Mouse (Mus musculus) heart, postnatal 0 days (tissue): ENCODE measurements around the gene Traf5. TPM values are rescaled to one million over a fixed set of nuclear protein-coding genes. Genes with fewer than 3 reads are reported as not detected.

ENCODE experiments used
- ATAC-seq: fragments of 200-750 bp; cut with Nextera tagmentation; 2 replicates; pipeline ENCODE4 v1.8.0; 2017; ENCODE audit warnings: low read depth, moderate number of reproducible peaks, moderate library complexity; ENCODE audit not compliant: insufficient read depth
- DNase-seq: peaks from one replicate; pipeline ENCODE4 v3.0.0-alpha.2; 2016; ENCODE audit warnings: low spot score
- H3K27ac ChIP-seq: fragments of 300-500 bp; sonication (generic); 2 replicates; pipeline ENCODE4 v1.5.1; 2014; ENCODE audit warnings: low read depth, mild to moderate bottlenecking
- H3K27me3 ChIP-seq: fragments of 300-500 bp; sonication (generic); 2 replicates; pipeline ENCODE4 v1.6.1; 2014; ENCODE audit warnings: low read length, mixed read lengths; ENCODE audit not compliant: control insufficient read depth, insufficient read depth
- H3K36me3 ChIP-seq: fragments of 300-500 bp; sonication (generic); replicated peaks from 2 replicates; pipeline ENCODE4 v1.6.1; 2014; ENCODE audit warnings: low read length, mixed read lengths; ENCODE audit not compliant: control insufficient read depth, insufficient read depth
- H3K4me1 ChIP-seq: fragments of 300-500 bp; sonication (generic); 2 replicates; pipeline ENCODE4 v1.6.1; 2014; ENCODE audit warnings: antibody characterized with exemption; ENCODE audit not compliant: control insufficient read depth, insufficient read depth
- H3K4me2 ChIP-seq: fragments of 300-500 bp; sonication (generic); 2 replicates; pipeline ENCODE4 v1.6.1; 2014; ENCODE audit warnings: low read depth, mild to moderate bottlenecking, low read length, moderate library complexity
- H3K4me3 ChIP-seq: fragments of 300-500 bp; sonication (generic); 2 replicates; pipeline ENCODE4 v1.5.1; 2014; ENCODE audit warnings: low read depth, low read length
- H3K9ac ChIP-seq: fragments of 300-500 bp; sonication (generic); replicated peaks from 2 replicates; pipeline ENCODE4 v1.6.1; 2014; ENCODE audit warnings: low read depth, low read length, mixed read lengths
- H3K9me3 ChIP-seq: fragments of 300-500 bp; sonication (generic); replicated peaks from 2 replicates; pipeline ENCODE4 v1.6.1; 2016; ENCODE audit warnings: low read length; ENCODE audit not compliant: control insufficient read depth
- CTCF ChIP-seq: IDR thresholded peaks from 2 replicates; pipeline ENCODE4 v1.5.1; 2016; ENCODE audit warnings: antibody characterized with exemption, control low read depth, low read depth
- EP300 ChIP-seq: IDR thresholded peaks from 2 replicates; pipeline ENCODE4 v1.6.1; 2016; ENCODE audit warnings: antibody characterized with exemption, low read depth
- WGBS: fragments of 180-500 bp; shearing (Covaris S2); extraction: QIAGEN DNeasy Blood & Tissue Kit; methylation state at CpG from one replicate; pipeline ENCODE4 v1.1.7; 2014; 5-methylcytosine and 5-hydroxymethylcytosine counted together
- polyA plus RNA-seq: library from polyadenylated mRNA; unstranded; fragments of >200 nt; fragmentation: Nextera tagmentation; extraction: Ambion mirVana; gene quantifications from 2 replicates; pipeline ENCODE4 v1.2.1, GENCODE M21; 2015
- total RNA-seq: library from RNA; depleted of rRNA; stranded (reverse); fragments of >200 nt; gene quantifications from 2 replicates; pipeline ENCODE4 v1.2.3, GENCODE M21; 2014; ENCODE audit warnings: low replicate concordance

Gene Traf5
- total and polyA plus RNA-seq, 2 experiments from 2014 or later: 5.7 to 14.7 TPM

DNA sequence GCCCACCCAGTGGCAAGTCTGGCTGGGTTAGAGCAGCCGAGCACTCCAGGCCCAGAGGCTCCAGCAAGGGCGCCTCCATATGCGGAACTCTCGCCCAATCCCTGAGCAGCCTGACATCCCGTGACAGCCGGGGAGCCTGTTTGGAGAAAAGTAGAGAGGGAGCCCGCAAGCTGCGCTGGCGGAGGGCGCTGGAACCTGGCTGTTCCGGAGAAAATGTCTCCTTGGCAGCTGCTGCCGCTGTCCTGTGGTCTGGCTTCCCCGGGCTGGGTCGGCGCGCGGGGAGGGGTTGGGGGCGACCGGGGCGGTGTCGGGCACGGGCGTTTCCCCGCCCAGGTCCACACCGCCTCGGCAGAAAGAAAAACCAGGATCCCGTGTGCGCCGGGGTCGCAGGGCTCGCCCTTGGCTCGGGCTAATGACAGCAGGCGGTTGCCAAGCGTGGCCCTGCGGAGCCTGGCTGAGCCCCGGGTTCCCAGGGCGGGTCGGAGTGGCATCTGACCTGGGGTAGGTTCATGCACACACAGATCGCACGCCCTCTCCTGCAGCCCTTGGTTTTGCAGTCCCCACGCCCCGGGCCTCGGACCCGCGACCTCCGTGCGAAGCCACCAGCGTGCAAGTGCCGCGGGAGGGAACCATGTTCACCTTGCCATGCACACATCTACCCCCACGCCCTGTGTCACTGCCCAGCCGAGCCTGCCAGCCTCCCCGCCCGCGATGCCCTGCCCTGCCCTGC lies 44.4 kb upstream of the Traf5 start:
- H3K4me1 ChIP-seq: peaks cover 15% of the 10 kb centered on the region; the same call in 1 of the 2 replicates
- DNase-seq (peak; percentile 88), ATAC-seq (peak; percentile 81)
- H3K9ac ChIP-seq: peak overlapping the region; percentile 74
- H3K4me2 ChIP-seq: peak overlapping the region; percentile 96
- TF ChIP-seq CTCF: no peak
- TF ChIP-seq EP300: no peak; the same call in 1 of the 2 replicates
- peak overlapping the region; percentile 71 for H3K4me3 ChIP-seq
- H3K9me3 ChIP-seq: no peaks in the 10 kb centered on the region
- under 1% methylated on average over 42 of the region's 55 CpGs for WGBS
- H3K36me3 ChIP-seq: peaks cover 18% of the 10 kb centered on the region; the same call in 1 of the 2 replicates
- no peaks in the 10 kb centered on the region for H3K27me3 ChIP-seq
- peak overlapping the region; percentile 99 for H3K27ac ChIP-seq

- WGBS: 91% methylated on average over 1 of the region's 1 CpGs
- no peak for DNase-seq
- Histone ChIP-seq H3K4me3 (no peak overlapping the region), H3K4me2 (no peak overlapping the region), H3K4me1 (no peaks in the 10 kb centered on the region), H3K27me3 (no peaks in the 10 kb centered on the region), H3K9ac (no peak overlapping the region), H3K36me3 (peaks cover 43% of the 10 kb centered on the region), H3K27ac (no peak overlapping the region), H3K9me3 (no peaks in the 10 kb centered on the region)
- ATAC-seq: no peak
- no peak for TF ChIP-seq CTCF
- no peak for TF ChIP-seq EP300
These were observed 37.8 kb upstream of the Traf5 start for GRCm38 (mm10) chr1:192130202-192130601.

GRCm38 (mm10) chr1:192128343-192128742 lies 36.0 kb upstream of the Traf5 start:
- H3K36me3 ChIP-seq: peaks cover 56% of the 10 kb centered on the region
- 85% methylated on average over 8 of the region's 8 CpGs for WGBS

GRCm38 (mm10) chr1:192125761-192126160 lies 33.4 kb upstream of the Traf5 start:
- TF ChIP-seq CTCF (no peak), EP300 (no peak)
- H3K4me2 ChIP-seq: no peak overlapping the region
- 94% methylated on average over 6 of the region's 6 CpGs for WGBS
- no peak for DNase-seq
- H3K36me3 ChIP-seq: peaks cover 64% of the 10 kb centered on the region
- no peaks in the 10 kb centered on the region for H3K9me3 ChIP-seq
- H3K4me1 ChIP-seq: peaks cover 12% of the 10 kb centered on the region
- H3K27me3 ChIP-seq: no peaks in the 10 kb centered on the region
- no peak overlapping the region for H3K4me3 ChIP-seq
- ATAC-seq: no peak
- no peak overlapping the region for H3K27ac ChIP-seq
- H3K9ac ChIP-seq: no peak overlapping the region

More at GRCm38 (mm10) chr1:192128343-192128742, 36.0 kb upstream of the Traf5 start:
- H3K27me3 ChIP-seq: no peaks in the 10 kb centered on the region
- no peak overlapping the region for H3K27ac ChIP-seq
- H3K9me3 ChIP-seq: no peaks in the 10 kb centered on the region
- no peak overlapping the region for H3K9ac ChIP-seq
- no peak for TF ChIP-seq CTCF
- TF ChIP-seq EP300: no peak
- DNase-seq (no peak), ATAC-seq (no peak)
- no peak overlapping the region for H3K4me3 ChIP-seq
- H3K4me2 ChIP-seq: no peak overlapping the region
- no peaks in the 10 kb centered on the region for H3K4me1 ChIP-seq

DNA sequence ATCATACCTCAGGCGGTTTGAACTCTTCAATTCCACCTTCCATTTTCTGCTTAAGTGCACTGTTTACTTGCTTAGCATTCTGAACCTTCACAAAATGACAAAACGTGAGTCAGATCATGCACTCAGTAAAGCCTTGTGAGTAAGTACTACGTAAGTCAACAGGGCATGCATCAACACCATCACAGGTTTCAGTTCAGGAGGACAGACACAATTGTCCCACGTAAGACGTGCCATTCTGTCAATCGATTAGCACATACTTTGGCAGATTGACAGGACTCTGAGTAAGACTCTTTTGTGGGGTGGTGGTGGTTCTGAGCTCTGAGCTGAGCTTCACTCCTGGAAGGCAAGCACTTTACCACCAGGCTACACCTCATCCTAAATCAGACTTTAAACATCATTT lies 23.9 kb upstream of the Traf5 start:
- no peak overlapping the region for H3K9ac ChIP-seq
- no peak overlapping the region for H3K4me2 ChIP-seq
- peaks cover 3% of the 10 kb centered on the region; the same call in 1 of the 2 replicates for H3K4me1 ChIP-seq
- TF ChIP-seq EP300 (no peak), CTCF (no peak)
- H3K27me3 ChIP-seq: no peaks in the 10 kb centered on the region
- 79% methylated on average over 6 of the region's 6 CpGs for WGBS
- no peak overlapping the region for H3K4me3 ChIP-seq
- ATAC-seq (no peak), DNase-seq (no peak)
- H3K36me3 ChIP-seq: peaks cover 87% of the 10 kb centered on the region
- no peak overlapping the region for H3K27ac ChIP-seq
- no peaks in the 10 kb centered on the region for H3K9me3 ChIP-seq

DNA sequence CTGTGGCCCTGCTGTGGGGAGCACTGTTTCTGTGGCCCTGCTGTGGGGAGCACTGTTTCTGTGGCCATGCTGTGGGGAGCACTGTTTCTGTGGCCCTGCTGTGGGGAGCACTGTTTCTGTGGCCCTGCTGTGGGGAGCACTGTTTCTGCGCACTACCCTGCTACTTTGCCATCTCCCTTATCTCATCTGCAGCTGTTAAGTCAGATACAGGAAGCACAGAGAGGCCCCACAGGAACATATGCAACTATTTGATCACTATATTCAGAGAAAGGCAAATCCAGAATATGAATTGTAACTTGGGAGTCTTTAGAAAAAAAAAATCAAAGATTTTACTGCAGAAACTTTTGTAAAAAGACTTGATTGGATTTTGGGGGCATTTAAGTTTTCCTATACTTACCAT lies 23.0 kb upstream of the Traf5 start:
- H3K36me3 ChIP-seq: peaks cover 87% of the 10 kb centered on the region
- H3K9me3 ChIP-seq: no peaks in the 10 kb centered on the region
- no peaks in the 10 kb centered on the region for H3K27me3 ChIP-seq
- no peak overlapping the region for H3K9ac ChIP-seq
- DNase-seq: no peak
- H3K4me3 ChIP-seq: no peak overlapping the region
- no peak overlapping the region for H3K4me2 ChIP-seq
- 57% methylated on average over 1 of the region's 1 CpGs for WGBS
- no peak overlapping the region for H3K27ac ChIP-seq
- ATAC-seq: no peak
- no peak for TF ChIP-seq CTCF
- TF ChIP-seq EP300: no peak
- H3K4me1 ChIP-seq: no peaks in the 10 kb centered on the region
